ENCODE assay signal across 19 mouse cellular contexts in genomic region chr11:113500631-113501305, GRCm38 (mm10).
DNase-seq lines count a peak whose midpoint lies in the region; ATAC-seq and TF ChIP-seq lines count a peak whose summit lies in the region.
"Had no signal": no experiment of that assay in that cellular context is flagged by ENCODE, and none has a peak within 500 bp of the region (broad histone marks: within the 10 kb centered on the region; RNA-seq: fewer than 3 reads in every experiment).

No protein-coding gene starts in this region.

- no peaks in the 10 kb centered on the region for H3K9me3 ChIP-seq in forebrain, embryonic 13.5 days (replicated peaks)
- no peaks in the 10 kb centered on the region for H3K9me3 ChIP-seq in forebrain, embryonic 10.5 days
- H3K9me3 ChIP-seq in midbrain, embryonic 13.5 days: no peaks in the 10 kb centered on the region
- H3K9me3 ChIP-seq in midbrain, embryonic 11.5 days (ENCODE audit: control insufficient read depth, low read length): no peaks in the 10 kb centered on the region
- no peaks in the 10 kb centered on the region for H3K9me3 ChIP-seq in forebrain, embryonic 16.5 days (ENCODE audit: control insufficient read depth, low read length)
- H3K9me3 ChIP-seq in midbrain, postnatal 0 days (ENCODE audit: low read length): no peaks in the 10 kb centered on the region
- no peaks in the 10 kb centered on the region for H3K9me3 ChIP-seq in limb, embryonic 10.5 days (replicated peaks)
- H3K9me3 ChIP-seq: embryonic facial prominence, embryonic 12.5 days; heart, embryonic 10.5 days; intestine, embryonic 15.5 days had no signal

- DNase-seq in forebrain, embryonic 10.5 days (ENCODE audit: extremely low spot score, low spot score): no peak
- DNase-seq in midbrain, embryonic 11.5 days (ENCODE audit: low spot score, missing footprints): no peak
- DNase-seq in midbrain, postnatal 0 days (ENCODE audit: low spot score): no peak
- DNase-seq in limb, embryonic 10.5 days (ENCODE audit: low spot score): no peak
- no peak for DNase-seq in yolk sac, embryonic 10.5 days (ENCODE audit: low spot score)
- DNase-seq: adrenal gland, postnatal 10 days; cerebellum, adult 11-12 months; cerebellum, adult 9-10 months; cerebellum, postnatal 25 days; gastrocnemius, postnatal 10 days; heart, adult 18-20 months; heart, postnatal 10 days; heart, postnatal 4 days had no signal

- no peaks in the 10 kb centered on the region for H3K36me3 ChIP-seq in forebrain, embryonic 13.5 days (ENCODE audit: poor library complexity, severe bottlenecking)
- H3K36me3 ChIP-seq in forebrain, embryonic 10.5 days (replicated peaks): no peaks in the 10 kb centered on the region
- H3K36me3 ChIP-seq in midbrain, embryonic 13.5 days: no peaks in the 10 kb centered on the region
- H3K36me3 ChIP-seq in midbrain, embryonic 11.5 days (ENCODE audit: control insufficient read depth, insufficient read depth, low read length): no peaks in the 10 kb centered on the region
- no peaks in the 10 kb centered on the region for H3K36me3 ChIP-seq in forebrain, embryonic 16.5 days (ENCODE audit: control insufficient read depth, insufficient read depth)
- no peaks in the 10 kb centered on the region for H3K36me3 ChIP-seq in midbrain, postnatal 0 days (ENCODE audit: insufficient read depth, low read length)
- H3K36me3 ChIP-seq in limb, embryonic 10.5 days: no peaks in the 10 kb centered on the region
- H3K36me3 ChIP-seq: embryonic facial prominence, embryonic 12.5 days; heart, embryonic 10.5 days; intestine, embryonic 15.5 days had no signal

- whole genome bisulfite sequencing in forebrain, embryonic 13.5 days: 56% methylated on average over 20 of the region's 20 CpGs
- WGBS in forebrain, embryonic 10.5 days: 81% methylated on average over 20 of the region's 20 CpGs
- WGBS in midbrain, embryonic 13.5 days: 75% methylated on average over 20 of the region's 20 CpGs
- WGBS in midbrain, embryonic 11.5 days: 91% methylated on average over 20 of the region's 20 CpGs
- WGBS in forebrain, embryonic 16.5 days: 51% methylated on average over 20 of the region's 20 CpGs
- 67% methylated on average over 20 of the region's 20 CpGs for WGBS in midbrain, postnatal 0 days
- 76% methylated on average over 20 of the region's 20 CpGs for WGBS in limb, embryonic 10.5 days

- TF ChIP-seq CTCF in midbrain, postnatal 0 days (IDR thresholded peaks at IDR 0.05): no peak

- H3K9ac ChIP-seq in forebrain, embryonic 13.5 days: no peak overlapping the region
- H3K9ac ChIP-seq in midbrain, embryonic 13.5 days (replicated peaks): no peak overlapping the region
- H3K9ac ChIP-seq in midbrain, embryonic 11.5 days (ENCODE audit: low read length): no peak overlapping the region
- no peak overlapping the region; the same call in 1 of the 2 replicates for H3K9ac ChIP-seq in forebrain, embryonic 16.5 days (replicated peaks; ENCODE audit: low read depth, low read length)
- H3K9ac ChIP-seq in midbrain, postnatal 0 days (replicated peaks; ENCODE audit: low read length, poor library complexity, severe bottlenecking): 0 out of 2 replicates have a peak overlapping the region, but pooled peaks have one; percentile 13
- H3K9ac ChIP-seq: embryonic facial prominence, embryonic 12.5 days; intestine, embryonic 15.5 days had no signal

- peak; percentile 68 for ATAC-seq in forebrain, embryonic 13.5 days
- peak; percentile 71 for ATAC-seq in midbrain, embryonic 13.5 days
- no peak for ATAC-seq in midbrain, embryonic 11.5 days (ENCODE audit: low FRiP score)
- peak; percentile 72 for ATAC-seq in forebrain, embryonic 16.5 days
- no peak for ATAC-seq in midbrain, postnatal 0 days (ENCODE audit: low FRiP score)
- ATAC-seq: intestine, embryonic 15.5 days had no signal

- peak overlapping the region; percentile 26 for H3K27ac ChIP-seq in forebrain, embryonic 13.5 days
- no peak overlapping the region for H3K27ac ChIP-seq in forebrain, embryonic 10.5 days
- 0 out of 2 replicates have a peak overlapping the region, but pooled peaks have one; percentile 19 for H3K27ac ChIP-seq in midbrain, embryonic 13.5 days
- no peak overlapping the region for H3K27ac ChIP-seq in midbrain, embryonic 11.5 days (ENCODE audit: low read depth, low read length)
- H3K27ac ChIP-seq in forebrain, embryonic 16.5 days (ENCODE audit: low read length): 0 out of 2 replicates have a peak overlapping the region, but pooled peaks have one; percentile 0
- no peak overlapping the region for H3K27ac ChIP-seq in midbrain, postnatal 0 days (ENCODE audit: low read depth, low read length)
- H3K27ac ChIP-seq in limb, embryonic 10.5 days: no peak overlapping the region
- H3K27ac ChIP-seq: embryonic facial prominence, embryonic 12.5 days; heart, embryonic 10.5 days; intestine, embryonic 15.5 days had no signal

- H3K4me3 ChIP-seq in forebrain, embryonic 13.5 days: no peak overlapping the region
- no peak overlapping the region for H3K4me3 ChIP-seq in forebrain, embryonic 10.5 days
- H3K4me3 ChIP-seq in midbrain, embryonic 13.5 days (replicated peaks): no peak overlapping the region
- H3K4me3 ChIP-seq in midbrain, embryonic 11.5 days (ENCODE audit: low read depth, low read length): no peak overlapping the region
- no peak overlapping the region for H3K4me3 ChIP-seq in forebrain, embryonic 16.5 days (replicated peaks; ENCODE audit: low read length)
- H3K4me3 ChIP-seq in midbrain, postnatal 0 days (ENCODE audit: low read depth, low read length): no peak overlapping the region
- no peak overlapping the region for H3K4me3 ChIP-seq in limb, embryonic 10.5 days
- H3K4me3 ChIP-seq: embryonic facial prominence, embryonic 12.5 days; heart, embryonic 10.5 days; intestine, embryonic 15.5 days had no signal

- no peak overlapping the region for H3K4me2 ChIP-seq in forebrain, embryonic 13.5 days
- no peak overlapping the region for H3K4me2 ChIP-seq in midbrain, embryonic 13.5 days (replicated peaks)
- no peak overlapping the region for H3K4me2 ChIP-seq in midbrain, embryonic 11.5 days
- no peak overlapping the region for H3K4me2 ChIP-seq in forebrain, embryonic 16.5 days (ENCODE audit: low read length)
- no peak overlapping the region for H3K4me2 ChIP-seq in midbrain, postnatal 0 days (ENCODE audit: low read depth, low read length, poor library complexity, severe bottlenecking)
- H3K4me2 ChIP-seq: embryonic facial prominence, embryonic 12.5 days; intestine, embryonic 15.5 days had no signal

- no peaks in the 10 kb centered on the region for H3K27me3 ChIP-seq in forebrain, embryonic 13.5 days
- H3K27me3 ChIP-seq in forebrain, embryonic 10.5 days (ENCODE audit: poor library complexity, severe bottlenecking): no peaks in the 10 kb centered on the region
- no peaks in the 10 kb centered on the region for H3K27me3 ChIP-seq in midbrain, embryonic 13.5 days
- no peaks in the 10 kb centered on the region; the same call in 1 of the 2 replicates for H3K27me3 ChIP-seq in midbrain, embryonic 11.5 days (ENCODE audit: control insufficient read depth, insufficient read depth, low read length)
- no peaks in the 10 kb centered on the region for H3K27me3 ChIP-seq in forebrain, embryonic 16.5 days (replicated peaks; ENCODE audit: control insufficient read depth, insufficient read depth, low read length)
- no peaks in the 10 kb centered on the region for H3K27me3 ChIP-seq in midbrain, postnatal 0 days (ENCODE audit: insufficient read depth, low read length)
- H3K27me3 ChIP-seq in limb, embryonic 10.5 days (ENCODE audit: low read depth, poor library complexity, severe bottlenecking): no peaks in the 10 kb centered on the region
- H3K27me3 ChIP-seq: embryonic facial prominence, embryonic 12.5 days; intestine, embryonic 15.5 days had no signal

- peaks cover 17% of the 10 kb centered on the region for H3K4me1 ChIP-seq in forebrain, embryonic 13.5 days
- H3K4me1 ChIP-seq in forebrain, embryonic 10.5 days: peaks cover 31% of the 10 kb centered on the region
- peaks cover 13% of the 10 kb centered on the region; the same call in 1 of the 2 replicates for H3K4me1 ChIP-seq in midbrain, embryonic 13.5 days (replicated peaks)
- H3K4me1 ChIP-seq in midbrain, embryonic 11.5 days (ENCODE audit: control insufficient read depth, insufficient read depth, low read length): no peaks in the 10 kb centered on the region
- H3K4me1 ChIP-seq in forebrain, embryonic 16.5 days (replicated peaks; ENCODE audit: control insufficient read depth, insufficient read depth, low read length): peaks cover 12% of the 10 kb centered on the region
- no peaks in the 10 kb centered on the region for H3K4me1 ChIP-seq in midbrain, postnatal 0 days (ENCODE audit: insufficient read depth, low read length)
- H3K4me1 ChIP-seq in limb, embryonic 10.5 days: peaks cover 23% of the 10 kb centered on the region

Comparison
In these comparisons a context has a peak if more than half of its experiments do, and no peak if none do; other contexts are left out.
1. ATAC-seq: peak in forebrain, embryonic 13.5 days (single experiment), midbrain, embryonic 13.5 days (single experiment) and forebrain, embryonic 16.5 days (single experiment); none in midbrain, embryonic 11.5 days (single experiment) and midbrain, postnatal 0 days (single experiment).
2. H3K27ac ChIP-seq: peak in forebrain, embryonic 13.5 days (single experiment), midbrain, embryonic 13.5 days (single experiment) and forebrain, embryonic 16.5 days (single experiment); none in forebrain, embryonic 10.5 days (single experiment), midbrain, embryonic 11.5 days (single experiment), midbrain, postnatal 0 days (single experiment) and limb, embryonic 10.5 days (single experiment).